Mouse (Mus musculus) liver, embryonic 15.5 days (tissue): ENCODE measurements around the gene Vti1a. TPM values are rescaled to one million over a fixed set of nuclear protein-coding genes. Genes with fewer than 3 reads are reported as not detected.

Experiments
- ATAC-seq: fragments of 200-750 bp; cut with Nextera tagmentation; 2 replicates; pipeline ENCODE4 v1.8.0; 2017; ENCODE audit warnings: moderate number of reproducible peaks, mild to moderate bottlenecking, moderate library complexity; ENCODE audit not compliant: insufficient read depth
- H3K27ac ChIP-seq: fragments of 300-500 bp; sonication (generic); replicated peaks from 2 replicates; pipeline ENCODE4 v1.5.1; 2015; ENCODE audit warnings: mild to moderate bottlenecking, inconsistent platforms
- H3K27me3 ChIP-seq: fragments of 300-500 bp; sonication (generic); 2 replicates; pipeline ENCODE4 v1.6.1; 2015; ENCODE audit warnings: mild to moderate bottlenecking, inconsistent platforms
- H3K36me3 ChIP-seq: fragments of 300-500 bp; sonication (generic); replicated peaks from 2 replicates; pipeline ENCODE4 v1.6.1; 2015; ENCODE audit warnings: moderate library complexity, mild to moderate bottlenecking, inconsistent platforms
- H3K4me1 ChIP-seq: fragments of 300-500 bp; sonication (generic); replicated peaks from 2 replicates; pipeline ENCODE4 v1.6.1; 2015; ENCODE audit warnings: inconsistent platforms
- H3K4me2 ChIP-seq: fragments of 300-500 bp; sonication (generic); 2 replicates; pipeline ENCODE4 v1.6.1; 2015; ENCODE audit warnings: moderate library complexity, mild to moderate bottlenecking, inconsistent platforms
- H3K4me3 ChIP-seq: fragments of 300-500 bp; sonication (generic); replicated peaks from 2 replicates; pipeline ENCODE4 v1.5.1; 2015; ENCODE audit warnings: mild to moderate bottlenecking, inconsistent platforms
- H3K9ac ChIP-seq: fragments of 300-500 bp; sonication (generic); 2 replicates; pipeline ENCODE4 v1.6.1; 2015; ENCODE audit warnings: moderate library complexity, mild to moderate bottlenecking, inconsistent platforms
- H3K9me3 ChIP-seq: fragments of 300-500 bp; sonication (generic); replicated peaks from 2 replicates; pipeline ENCODE4 v1.6.1; 2016; ENCODE audit warnings: inconsistent platforms
- WGBS: fragments of 180-500 bp; shearing (Covaris S2); methylation state at CpG from one replicate; pipeline ENCODE4 v1.1.7; 2015; ENCODE audit warnings: mixed read lengths; ENCODE audit not compliant: insufficient replicate concordance; 5-methylcytosine and 5-hydroxymethylcytosine counted together
- polyA plus RNA-seq: library from polyadenylated mRNA; unstranded; fragments of >200 nt; fragmentation: Nextera tagmentation; extraction: Ambion mirVana; gene quantifications from 2 replicates; pipeline ENCODE4 v1.2.1, GENCODE M21; 2015

Gene Vti1a
- 13.6 and 13.7 TPM in 2 replicates for polyA plus RNA-seq

GRCm38 (mm10) chr19:55316109-55316714, at the start of gene Vti1a:
Gene Vti1a (plus strand): TSS chr19:55316295.
- Histone ChIP-seq H3K36me3 (peaks cover 24% of the 10 kb centered on the region), H3K27me3 (no peaks in the 10 kb centered on the region), H3K9me3 (no peaks in the 10 kb centered on the region), H3K4me1 (peaks cover 42% of the 10 kb centered on the region), H3K9ac (peak within 1 kb of the TSS; percentile 77), H3K27ac (peak within 1 kb of the TSS; percentile 90), H3K4me2 (peak within 1 kb of the TSS; percentile 92), H3K4me3 (peak within 1 kb of the TSS; percentile 80)
- under 1% methylated on average over 48 of the region's 48 CpGs for WGBS
- ATAC-seq: peak; percentile 93

- no peak for ATAC-seq
- peaks cover 70% of the 10 kb centered on the region for H3K4me1 ChIP-seq
- H3K9ac ChIP-seq: no peak overlapping the region
- H3K36me3 ChIP-seq: peaks cover 40% of the 10 kb centered on the region
- no peak overlapping the region for H3K4me3 ChIP-seq
- no peak overlapping the region for H3K27ac ChIP-seq
- 81% methylated on average over 3 of the region's 3 CpGs for WGBS
- no peaks in the 10 kb centered on the region for H3K27me3 ChIP-seq
- no peak overlapping the region for H3K4me2 ChIP-seq
- no peaks in the 10 kb centered on the region for H3K9me3 ChIP-seq
These were observed 49.3 kb upstream of the Vti1a start for GRCm38 (mm10) chr19:55266786-55267185.

GRCm38 (mm10) chr19:55268150-55268549, 47.9 kb upstream of the Vti1a start:
- WGBS: 54% methylated on average over 3 of the region's 3 CpGs
- Histone ChIP-seq H3K4me1 (peaks cover 72% of the 10 kb centered on the region), H3K36me3 (peaks cover 48% of the 10 kb centered on the region)

GRCm38 (mm10) chr19:55269051-55269450, 47.0 kb upstream of the Vti1a start:
- 82% methylated on average over 5 of the region's 5 CpGs for WGBS
- ATAC-seq: no peak

More at GRCm38 (mm10) chr19:55268150-55268549, 47.9 kb upstream of the Vti1a start:
- ATAC-seq: no peak
- H3K4me2 ChIP-seq: no peak overlapping the region
- no peaks in the 10 kb centered on the region for H3K27me3 ChIP-seq
- 0 out of 2 replicates have a peak overlapping the region, but pooled peaks have one; percentile 7 for H3K27ac ChIP-seq
- H3K4me3 ChIP-seq: no peak overlapping the region
- no peaks in the 10 kb centered on the region for H3K9me3 ChIP-seq
- H3K9ac ChIP-seq: no peak overlapping the region

GRCm38 (mm10) chr19:55271448-55271847, 44.6 kb upstream of the Vti1a start:
- WGBS: 41% methylated on average over 3 of the region's 3 CpGs
- peak; percentile 40; the same call in 1 of the 2 replicates for ATAC-seq
- H3K4me3 ChIP-seq: no peak overlapping the region
- H3K36me3 ChIP-seq: peaks cover 52% of the 10 kb centered on the region
- no peak overlapping the region for H3K9ac ChIP-seq
- H3K9me3 ChIP-seq: no peaks in the 10 kb centered on the region
- H3K27ac ChIP-seq: peak overlapping the region; percentile 56; the same call in 1 of the 2 replicates
- no peak overlapping the region for H3K4me2 ChIP-seq
- H3K4me1 ChIP-seq: peaks cover 83% of the 10 kb centered on the region
- no peaks in the 10 kb centered on the region for H3K27me3 ChIP-seq

More at GRCm38 (mm10) chr19:55269051-55269450, 47.0 kb upstream of the Vti1a start:
- Histone ChIP-seq H3K9ac (no peak overlapping the region), H3K27me3 (no peaks in the 10 kb centered on the region), H3K36me3 (peaks cover 52% of the 10 kb centered on the region), H3K4me2 (no peak overlapping the region), H3K4me1 (peaks cover 79% of the 10 kb centered on the region), H3K9me3 (no peaks in the 10 kb centered on the region), H3K27ac (0 out of 2 replicates have a peak overlapping the region, but pooled peaks have one; percentile 4), H3K4me3 (no peak overlapping the region)

- H3K4me3 ChIP-seq: no peak overlapping the region
- H3K4me2 ChIP-seq: peak overlapping the region; percentile 19; the same call in 1 of the 2 replicates
- ATAC-seq: peak; percentile 81
- H3K9me3 ChIP-seq: no peaks in the 10 kb centered on the region
- H3K27me3 ChIP-seq: no peaks in the 10 kb centered on the region
- WGBS: 23% methylated on average over 6 of the region's 6 CpGs
- H3K9ac ChIP-seq: 0 out of 2 replicates have a peak overlapping the region, but pooled peaks have one; percentile 3
- H3K4me1 ChIP-seq: peaks cover 74% of the 10 kb centered on the region
- peaks cover 57% of the 10 kb centered on the region for H3K36me3 ChIP-seq
- peak overlapping the region; percentile 82 for H3K27ac ChIP-seq
These were observed 42.8 kb upstream of the Vti1a start for GRCm38 (mm10) chr19:55273340-55273739.

GRCm38 (mm10) chr19:55276100-55276499, 40.0 kb upstream of the Vti1a start:
- no peak overlapping the region for H3K9ac ChIP-seq
- H3K4me1 ChIP-seq: peaks cover 52% of the 10 kb centered on the region
- H3K27ac ChIP-seq: peak overlapping the region; percentile 65
- no peak overlapping the region for H3K4me2 ChIP-seq
- no peak for ATAC-seq
- H3K9me3 ChIP-seq: no peaks in the 10 kb centered on the region
- no peaks in the 10 kb centered on the region for H3K27me3 ChIP-seq
- 47% methylated on average over 4 of the region's 4 CpGs for WGBS
- no peak overlapping the region for H3K4me3 ChIP-seq
- peaks cover 55% of the 10 kb centered on the region for H3K36me3 ChIP-seq

GRCm38 (mm10) chr19:55276770-55277169, 39.3 kb upstream of the Vti1a start:
- Histone ChIP-seq H3K36me3 (peaks cover 58% of the 10 kb centered on the region), H3K9ac (no peak overlapping the region), H3K27me3 (no peaks in the 10 kb centered on the region), H3K4me3 (no peak overlapping the region), H3K27ac (peak overlapping the region; percentile 26; the same call in 1 of the 2 replicates), H3K4me1 (peaks cover 47% of the 10 kb centered on the region), H3K4me2 (no peak overlapping the region), H3K9me3 (no peaks in the 10 kb centered on the region)
- ATAC-seq: no peak
- 64% methylated on average over 3 of the region's 3 CpGs for WGBS

- peak; percentile 100 for ATAC-seq
- H3K36me3 ChIP-seq: peaks cover 89% of the 10 kb centered on the region
- H3K4me1 ChIP-seq: peaks cover 48% of the 10 kb centered on the region
- peak overlapping the region; percentile 47 for H3K4me3 ChIP-seq
- 21% methylated on average over 4 of the region's 4 CpGs for WGBS
- peak overlapping the region; percentile 60 for H3K4me2 ChIP-seq
- H3K9me3 ChIP-seq: no peaks in the 10 kb centered on the region
- peak overlapping the region; percentile 90 for H3K27ac ChIP-seq
- peak overlapping the region; percentile 39 for H3K9ac ChIP-seq
- no peaks in the 10 kb centered on the region for H3K27me3 ChIP-seq
These were observed 32.0 kb upstream of the Vti1a start for GRCm38 (mm10) chr19:55284093-55284492.

GRCm38 (mm10) chr19:55286034-55286433, 30.1 kb upstream of the Vti1a start:
- Histone ChIP-seq H3K36me3 (peaks cover 95% of the 10 kb centered on the region), H3K4me3 (peak overlapping the region; percentile 47), H3K4me2 (peak overlapping the region; percentile 60), H3K9ac (peak overlapping the region; percentile 9; the same call in 1 of the 2 replicates), H3K4me1 (peaks cover 52% of the 10 kb centered on the region), H3K9me3 (no peaks in the 10 kb centered on the region), H3K27ac (peak overlapping the region; percentile 90), H3K27me3 (no peaks in the 10 kb centered on the region)
- no peak for ATAC-seq
- WGBS: 79% methylated on average over 4 of the region's 4 CpGs

- Histone ChIP-seq H3K4me1 (peaks cover 54% of the 10 kb centered on the region), H3K9me3 (no peaks in the 10 kb centered on the region), H3K27ac (peak overlapping the region; percentile 15; the same call in 1 of the 2 replicates), H3K4me2 (no peak overlapping the region), H3K36me3 (peaks cover 98% of the 10 kb centered on the region), H3K4me3 (no peak overlapping the region), H3K9ac (no peak overlapping the region), H3K27me3 (no peaks in the 10 kb centered on the region)
- ATAC-seq: no peak
These were observed 27.1 kb upstream of the Vti1a start for GRCm38 (mm10) chr19:55288974-55289373.
